26 mouse cellular contexts compared by ENCODE assay signal in genomic region chr11:29799839-29800238, GRCm38 (mm10). TPM values are rescaled to one million over a fixed set of nuclear protein-coding genes. Genes with fewer than 3 reads are reported as not detected.
"Had no signal": no experiment of that assay in that cellular context is flagged by ENCODE, and none has a peak within 500 bp of the region (broad histone marks: within the 10 kb centered on the region; RNA-seq: fewer than 3 reads in every experiment).

No protein-coding gene starts in this region.

- H3K27me3 ChIP-seq: heart, embryonic 12.5 days; hindbrain, embryonic 13.5 days; hindbrain, embryonic 15.5 days; limb, embryonic 13.5 days; limb, embryonic 15.5 days; liver, embryonic 12.5 days had no signal

- ATAC-seq: hindbrain, postnatal 0 days; intestine, embryonic 16.5 days; liver, embryonic 12.5 days had no signal

- H3K36me3 ChIP-seq: heart, embryonic 10.5 days; heart, embryonic 12.5 days; limb, embryonic 13.5 days; limb, embryonic 15.5 days; liver, embryonic 12.5 days had no signal

- H3K4me2 ChIP-seq: heart, embryonic 12.5 days; hindbrain, embryonic 13.5 days; hindbrain, embryonic 15.5 days; limb, embryonic 13.5 days; limb, embryonic 15.5 days; liver, embryonic 12.5 days had no signal

- H3K9me3 ChIP-seq: heart, embryonic 10.5 days; heart, embryonic 12.5 days; hindbrain, embryonic 13.5 days; hindbrain, embryonic 15.5 days; limb, embryonic 13.5 days; limb, embryonic 15.5 days; liver, embryonic 12.5 days had no signal

- H3K9ac ChIP-seq: heart, embryonic 12.5 days; hindbrain, embryonic 13.5 days; hindbrain, embryonic 15.5 days; limb, embryonic 13.5 days; limb, embryonic 15.5 days; liver, embryonic 12.5 days; liver, embryonic 14.5 days had no signal

- DNase-seq: gastrocnemius, adult 2 months; gastrocnemius, postnatal 10 days; gastrocnemius, postnatal 25 days; heart, adult 18-20 months; heart, postnatal 14 days; heart, postnatal 36 days; kidney, adult 11 months; kidney, adult 2 months; kidney, postnatal 10 days; kidney, postnatal 25 days; kidney, postnatal 4 days; left cerebral cortex, postnatal 4 days; lung, adult 18-20 months had no signal

- H3K4me3 ChIP-seq: gastrocnemius, adult 2 months; heart, embryonic 10.5 days; heart, embryonic 12.5 days; hindbrain, embryonic 13.5 days; hindbrain, embryonic 15.5 days; layer of hippocampus, adult 2 months; limb, embryonic 13.5 days; limb, embryonic 15.5 days; liver, embryonic 12.5 days had no signal

- H3K27ac ChIP-seq: gastrocnemius, adult 2 months; heart, embryonic 10.5 days; hindbrain, embryonic 13.5 days; hindbrain, embryonic 15.5 days; hindbrain, postnatal 0 days; layer of hippocampus, adult 2 months; limb, embryonic 13.5 days; limb, embryonic 15.5 days; liver, embryonic 12.5 days; liver, embryonic 14.5 days had no signal

- H3K4me1 ChIP-seq: hindbrain, embryonic 13.5 days; hindbrain, embryonic 15.5 days; limb, embryonic 15.5 days; liver, embryonic 12.5 days had no signal

RNA-seq across cellular contexts. Expression of gene 4931440F15Rik, which starts 25.6 kb away (rescaled TPM):
- total RNA-seq: hematopoietic stem cell, adult 5-6 weeks had no signal
- polyA plus RNA-seq: liver, adult 2 months had no signal
